Mouse (Mus musculus): ENCODE data around the gene Fam173a.
A peak's percentile ranks its signal among the peaks of the same experiment; 100 is the strongest.

The Fam173a gene

GRCm38 (mm10) chr17:25792615-25793014 is at the start of gene Fam173a:
Gene Fam173a, minus strand, starts transcription at chr17:25792901.
- DNase-seq (ENCODE audit: low read depth, low spot score) = peak; percentile 88

- no peak for DNase-seq (ENCODE audit: low read depth, low spot score)
Observed at GRCm38 (mm10) chr17:25841117-25841880, 48.6 kb upstream of the Fam173a start, which contains the start of gene Gm20683. Gene Gm20683, minus strand, starts transcription at chr17:25841763.

GRCm38 (mm10) chr17:25840519-25840918 is 47.8 kb upstream of the Fam173a start:
- no peak for DNase-seq (ENCODE audit: low read depth, low spot score)

GRCm38 (mm10) chr17:25839455-25840235 is 46.9 kb upstream of the Fam173a start:
- DNase-seq (ENCODE audit: low read depth, low spot score) = no peak

GRCm38 (mm10) chr17:25838904-25839303 is 46.2 kb upstream of the Fam173a start:
- DNase-seq (ENCODE audit: low read depth, low spot score) = no peak

- DNase-seq (ENCODE audit: low read depth, low spot score) = peak; percentile 40
Observed at GRCm38 (mm10) chr17:25837533-25837932, 44.8 kb upstream of the Fam173a start.

- DNase-seq (ENCODE audit: low read depth, low spot score) = peak; percentile 57
Observed at GRCm38 (mm10) chr17:25837076-25837410, 44.3 kb upstream of the Fam173a start, which contains the start of gene Rhbdl1. Gene Rhbdl1, minus strand, starts transcription at chr17:25837295.

GRCm38 (mm10) chr17:25836397-25837075 is 43.8 kb upstream of the Fam173a start:
- DNase-seq (ENCODE audit: low read depth, low spot score) = no peak

- no peak for DNase-seq (ENCODE audit: low read depth, low spot score)
Observed at GRCm38 (mm10) chr17:25835816-25836215, 43.1 kb upstream of the Fam173a start.

- no peak for DNase-seq (ENCODE audit: low read depth, low spot score)
Observed at GRCm38 (mm10) chr17:25835301-25835700, 42.6 kb upstream of the Fam173a start.

- no peak for DNase-seq (ENCODE audit: low read depth, low spot score)
Observed at GRCm38 (mm10) chr17:25834595-25835222, 42.0 kb upstream of the Fam173a start.

GRCm38 (mm10) chr17:25833961-25834594 is 41.4 kb upstream of the Fam173a start:
- no peak for DNase-seq (ENCODE audit: low read depth, low spot score)

- DNase-seq (ENCODE audit: low read depth, low spot score) = no peak
Observed at GRCm38 (mm10) chr17:25833291-25833663, 40.6 kb upstream of the Fam173a start, which contains the start of gene Stub1. Gene Stub1, minus strand, starts transcription at chr17:25833404.

GRCm38 (mm10) chr17:25832436-25833290 is 40.0 kb upstream of the Fam173a start:
- peak; percentile 98 for DNase-seq (ENCODE audit: low read depth, low spot score)

GRCm38 (mm10) chr17:25831451-25832281 is 39.0 kb upstream of the Fam173a start:
- DNase-seq (ENCODE audit: low read depth, low spot score) = no peak

GRCm38 (mm10) chr17:25830806-25831431 is 38.2 kb upstream of the Fam173a start:
- no peak for DNase-seq (ENCODE audit: low read depth, low spot score)

GRCm38 (mm10) chr17:25830200-25830753 is 37.6 kb upstream of the Fam173a start:
- no peak for DNase-seq (ENCODE audit: low read depth, low spot score)

GRCm38 (mm10) chr17:25829558-25830017 is 36.9 kb upstream of the Fam173a start:
- no peak for DNase-seq (ENCODE audit: low read depth, low spot score)
